Mouse (Mus musculus) bone marrow, adult 2 months (tissue): ENCODE measurements around the gene Rgs3.

Source experiments
- CTCF ChIP-seq: fragments of 200-500 bp; IDR thresholded peaks from 2 replicates; pipeline ENCODE4 v1.5.1; 2011; ENCODE audit warnings: low read length, control low read depth; ENCODE audit not compliant: control insufficient read depth, insufficient read depth
- POLR2A ChIP-seq: fragments of 200-500 bp; IDR thresholded peaks from 2 replicates; pipeline ENCODE4 v1.6.1; 2011; ENCODE audit warnings: low read depth, mild to moderate bottlenecking, control low read depth, low read length, borderline replicate concordance; ENCODE audit not compliant: control insufficient read depth

GRCm38 (mm10) chr4:62617856-62618440, 58.3 kb downstream of the Rgs3 start:
- no peak for TF ChIP-seq POLR2A
- TF ChIP-seq CTCF: no peak
